Mouse (Mus musculus): ENCODE results near the gene Trim69. TPM values are rescaled to one million over a fixed set of nuclear protein-coding genes. Genes with fewer than 3 reads are reported as not detected.
"Not testable (repeated sequence)": the region's sequence is repeated elsewhere in the genome, so short reads cannot be mapped to it uniquely, and the experiment has no call there.

Trim69 gene
- polyA plus RNA-seq, 1 experiment from 2014 or later, result not detected

DNA sequence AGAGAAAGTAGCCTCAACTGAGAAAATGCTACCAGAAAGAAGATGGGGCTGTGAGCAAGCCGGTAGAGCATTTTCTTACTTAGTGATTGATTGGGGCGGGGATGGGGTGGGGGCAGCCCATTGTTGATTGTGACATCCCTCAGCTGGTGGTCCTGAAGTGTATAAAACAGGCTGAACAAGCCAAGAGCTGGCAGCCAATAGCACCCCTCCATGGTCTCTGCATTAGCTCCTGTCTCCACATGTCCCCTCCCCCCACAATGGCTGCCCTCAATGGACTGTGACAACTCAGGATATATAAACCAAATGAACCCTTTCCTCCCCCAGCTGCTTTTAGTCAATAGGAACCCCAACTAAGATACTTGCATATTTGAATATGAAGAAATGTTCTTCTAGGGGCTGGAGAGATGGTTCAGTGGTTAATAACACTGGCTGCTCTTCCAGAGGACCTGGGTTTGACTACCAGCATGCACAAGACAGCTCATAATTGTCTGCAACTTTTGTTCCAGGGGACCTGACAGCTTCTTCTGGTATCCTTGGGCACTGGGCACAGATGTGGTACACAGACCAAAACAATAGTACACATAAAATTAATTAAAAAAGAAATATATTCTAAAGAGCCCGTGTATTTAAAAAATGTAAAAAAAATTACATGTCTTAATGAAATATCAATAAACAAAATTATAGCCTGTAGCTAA is 50.2 kb downstream of the Trim69 start:
- Histone ChIP-seq H3K36me3 (ENCODE audit: insufficient read depth, low read length) (no peaks in the 10 kb centered on the region), H3K27ac (ENCODE audit: low read length) (no peak overlapping the region), H3K27me3 (replicated peaks; ENCODE audit: insufficient read depth, low read length) (no peaks in the 10 kb centered on the region), H3K4me3 (ENCODE audit: low read depth, low read length) (no peak overlapping the region), H3K9ac (replicated peaks; ENCODE audit: low read depth) (no peak overlapping the region), H3K9me3 (ENCODE audit: low read length) (no peaks in the 10 kb centered on the region), H3K4me2 (replicated peaks; ENCODE audit: low read depth, low read length) (no peak overlapping the region), H3K4me1 (ENCODE audit: insufficient read depth, low read depth, low read length) (no peaks in the 10 kb centered on the region)
- 65% methylated on average over 3 of the region's 3 CpGs for WGBS
- DNase-seq (ENCODE audit: low spot score) (no peak), ATAC-seq (no peak)
- no peak for TF ChIP-seq EP300 (IDR thresholded peaks at IDR 0.05)
- no peak for TF ChIP-seq CTCF (IDR thresholded peaks at IDR 0.05)

DNA sequence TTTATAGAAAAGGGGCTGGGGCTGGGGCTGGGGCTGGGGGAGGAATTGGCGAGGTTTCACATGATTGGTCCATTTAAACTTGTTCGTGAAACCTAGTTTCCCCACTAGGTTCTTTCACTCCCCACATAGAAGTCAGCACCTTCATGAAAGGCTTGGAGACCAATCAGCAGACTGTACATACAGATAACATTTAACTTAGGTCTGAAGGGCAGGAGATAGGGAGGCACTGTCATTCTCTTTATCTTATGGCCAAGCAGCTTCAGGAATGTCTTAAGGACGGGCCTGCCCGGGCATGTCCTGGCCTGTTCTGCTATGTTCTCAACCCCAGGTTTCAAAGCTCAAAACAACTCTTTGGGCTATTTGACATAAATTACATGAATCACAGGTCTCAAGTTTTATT is 56.6 kb downstream of the Trim69 start:
- ATAC-seq; H3K9me3 ChIP-seq (ENCODE audit: low read length); H3K9ac ChIP-seq (replicated peaks; ENCODE audit: low read depth); H3K4me3 ChIP-seq (ENCODE audit: low read depth, low read length); H3K36me3 ChIP-seq (ENCODE audit: insufficient read depth, low read length); H3K4me1 ChIP-seq (ENCODE audit: insufficient read depth, low read depth, low read length); H3K4me2 ChIP-seq (replicated peaks; ENCODE audit: low read depth, low read length); DNase-seq (ENCODE audit: low spot score); H3K27me3 ChIP-seq (replicated peaks; ENCODE audit: insufficient read depth, low read length); H3K27ac ChIP-seq (ENCODE audit: low read length): not testable (repeated sequence)
- WGBS, result 84% methylated on average over 4 of the region's 4 CpGs

DNA sequence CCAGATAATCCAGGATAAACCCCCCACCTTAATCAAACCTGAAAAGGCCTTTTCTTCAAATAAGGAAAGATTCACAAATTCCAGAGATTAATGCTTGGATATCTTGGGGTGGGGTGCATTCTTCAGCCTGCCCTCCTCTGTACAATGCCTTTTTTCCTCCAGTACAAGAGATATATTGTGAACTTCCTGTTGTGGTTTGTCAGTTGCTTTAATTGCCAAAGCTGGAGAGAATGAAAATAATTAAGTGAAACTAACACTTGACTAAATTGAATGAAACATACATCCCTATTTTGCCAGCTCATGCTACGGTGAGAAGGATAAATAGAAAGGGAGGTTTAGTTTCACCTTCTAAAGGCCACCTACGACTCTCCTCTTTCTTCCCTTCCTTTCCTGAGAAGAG is 57.7 kb downstream of the Trim69 start:
- H3K27ac ChIP-seq (ENCODE audit: low read length), result no peak overlapping the region
- WGBS, result 73% methylated on average over 2 of the region's 2 CpGs
- no peaks in the 10 kb centered on the region for H3K4me1 ChIP-seq (ENCODE audit: insufficient read depth, low read depth, low read length)
- TF ChIP-seq CTCF (IDR thresholded peaks at IDR 0.05), result no peak
- TF ChIP-seq EP300 (IDR thresholded peaks at IDR 0.05), result no peak
- H3K36me3 ChIP-seq (ENCODE audit: insufficient read depth, low read length), result no peaks in the 10 kb centered on the region
- H3K4me3 ChIP-seq (ENCODE audit: low read depth, low read length), result no peak overlapping the region
- no peak overlapping the region for H3K9ac ChIP-seq (replicated peaks; ENCODE audit: low read depth)
- no peaks in the 10 kb centered on the region for H3K27me3 ChIP-seq (replicated peaks; ENCODE audit: insufficient read depth, low read length)
- DNase-seq (ENCODE audit: low spot score) (no peak), ATAC-seq (no peak)
- no peaks in the 10 kb centered on the region for H3K9me3 ChIP-seq (ENCODE audit: low read length)
- no peak overlapping the region for H3K4me2 ChIP-seq (replicated peaks; ENCODE audit: low read depth, low read length)

DNA sequence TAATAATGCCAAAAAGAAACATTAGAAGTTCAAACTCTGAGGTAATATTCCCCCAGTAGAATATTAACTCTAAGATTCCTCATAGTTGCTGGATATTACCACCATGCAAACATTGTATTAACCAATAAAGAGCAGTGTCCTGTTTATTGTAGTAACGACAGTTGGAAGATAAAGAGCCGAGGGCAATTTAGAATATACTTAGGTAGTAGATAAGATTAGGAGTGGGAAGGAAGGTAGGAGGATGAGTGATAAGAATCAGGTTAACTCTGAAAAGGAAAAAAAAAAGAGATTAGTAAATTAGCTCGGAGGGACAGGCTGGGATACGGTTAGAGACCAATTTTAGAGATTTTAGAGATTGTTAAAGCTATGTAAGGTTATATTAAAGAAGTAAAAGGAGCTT is 60.9 kb downstream of the Trim69 start:
- no peak overlapping the region for H3K4me3 ChIP-seq (ENCODE audit: low read depth, low read length)
- ATAC-seq (no peak), DNase-seq (ENCODE audit: low spot score) (no peak)
- H3K27me3 ChIP-seq (replicated peaks; ENCODE audit: insufficient read depth, low read length), result no peaks in the 10 kb centered on the region
- no peaks in the 10 kb centered on the region for H3K9me3 ChIP-seq (ENCODE audit: low read length)
- no peak overlapping the region for H3K9ac ChIP-seq (replicated peaks; ENCODE audit: low read depth)
- H3K27ac ChIP-seq (ENCODE audit: low read length), result no peak overlapping the region
- 30% methylated on average over 4 of the region's 4 CpGs for WGBS
- no peak for TF ChIP-seq CTCF (IDR thresholded peaks at IDR 0.05)
- no peaks in the 10 kb centered on the region for H3K36me3 ChIP-seq (ENCODE audit: insufficient read depth, low read length)
- no peak overlapping the region for H3K4me2 ChIP-seq (replicated peaks; ENCODE audit: low read depth, low read length)
- no peaks in the 10 kb centered on the region for H3K4me1 ChIP-seq (ENCODE audit: insufficient read depth, low read depth, low read length)

DNA sequence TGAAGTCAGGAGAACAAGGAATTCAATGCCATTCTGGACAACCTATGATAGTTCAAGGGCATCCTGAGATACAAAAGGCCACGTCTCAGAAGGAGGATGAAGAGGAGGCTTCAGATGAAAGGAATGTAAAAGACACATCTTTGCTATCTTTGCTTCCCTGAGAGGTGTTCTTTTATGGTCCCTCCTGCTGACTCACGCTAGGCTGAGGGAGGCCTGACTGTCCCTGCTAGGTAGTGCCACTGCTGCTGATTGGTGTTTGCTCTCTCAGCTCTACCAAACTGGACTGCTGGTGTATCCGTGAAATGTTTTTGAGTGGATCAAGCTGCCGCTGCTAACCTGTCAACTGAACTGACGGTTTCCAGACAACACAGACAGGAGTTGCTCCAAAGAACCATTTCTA is 61.3 kb downstream of the Trim69 start:
- TF ChIP-seq EP300 (IDR thresholded peaks at IDR 0.05), result no peak
- TF ChIP-seq CTCF (IDR thresholded peaks at IDR 0.05), result no peak
- no peaks in the 10 kb centered on the region for H3K9me3 ChIP-seq (ENCODE audit: low read length)
- H3K27ac ChIP-seq (ENCODE audit: low read length), result no peak overlapping the region
- DNase-seq (ENCODE audit: low spot score), result no peak
- no peak overlapping the region for H3K4me2 ChIP-seq (replicated peaks; ENCODE audit: low read depth, low read length)
- H3K4me1 ChIP-seq (ENCODE audit: insufficient read depth, low read depth, low read length), result no peaks in the 10 kb centered on the region
- no peaks in the 10 kb centered on the region for H3K36me3 ChIP-seq (ENCODE audit: insufficient read depth, low read length)
- H3K27me3 ChIP-seq (replicated peaks; ENCODE audit: insufficient read depth, low read length), result no peaks in the 10 kb centered on the region
- H3K4me3 ChIP-seq (ENCODE audit: low read depth, low read length), result no peak overlapping the region
- no peak for ATAC-seq
- no peak overlapping the region for H3K9ac ChIP-seq (replicated peaks; ENCODE audit: low read depth)
- WGBS, result 22% methylated on average over 5 of the region's 5 CpGs

DNA sequence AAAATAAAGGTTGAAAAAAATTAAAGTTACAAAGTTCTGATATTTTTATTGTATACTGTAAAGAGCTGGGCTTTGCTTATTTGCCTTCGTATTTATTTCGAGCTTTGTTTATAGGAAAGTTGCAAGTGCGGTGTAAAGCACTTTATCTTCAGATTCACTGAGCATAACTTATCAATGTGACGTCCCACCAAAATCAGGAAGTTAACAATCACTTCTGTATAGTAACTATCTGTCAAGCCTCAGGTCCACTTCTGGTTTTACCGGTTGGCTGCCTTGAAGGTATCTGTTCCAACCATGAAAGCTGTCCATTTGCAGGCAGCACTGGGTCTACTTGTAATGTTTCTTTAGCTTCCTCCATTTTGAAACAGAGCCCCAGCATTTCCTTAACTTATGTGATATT is 61.8 kb downstream of the Trim69 start:
- no peaks in the 10 kb centered on the region for H3K27me3 ChIP-seq (replicated peaks; ENCODE audit: insufficient read depth, low read length)
- no peaks in the 10 kb centered on the region for H3K9me3 ChIP-seq (ENCODE audit: low read length)
- no peak overlapping the region for H3K9ac ChIP-seq (replicated peaks; ENCODE audit: low read depth)
- ATAC-seq (no peak), DNase-seq (ENCODE audit: low spot score) (no peak)
- H3K4me2 ChIP-seq (replicated peaks; ENCODE audit: low read depth, low read length), result no peak overlapping the region
- H3K27ac ChIP-seq (ENCODE audit: low read length), result no peak overlapping the region
- no peak for TF ChIP-seq EP300 (IDR thresholded peaks at IDR 0.05)
- TF ChIP-seq CTCF (IDR thresholded peaks at IDR 0.05), result no peak
- no peaks in the 10 kb centered on the region for H3K36me3 ChIP-seq (ENCODE audit: insufficient read depth, low read length)
- no peak overlapping the region for H3K4me3 ChIP-seq (ENCODE audit: low read depth, low read length)
- H3K4me1 ChIP-seq (ENCODE audit: insufficient read depth, low read depth, low read length), result no peaks in the 10 kb centered on the region
- WGBS, result 61% methylated on average over 5 of the region's 5 CpGs

DNA sequence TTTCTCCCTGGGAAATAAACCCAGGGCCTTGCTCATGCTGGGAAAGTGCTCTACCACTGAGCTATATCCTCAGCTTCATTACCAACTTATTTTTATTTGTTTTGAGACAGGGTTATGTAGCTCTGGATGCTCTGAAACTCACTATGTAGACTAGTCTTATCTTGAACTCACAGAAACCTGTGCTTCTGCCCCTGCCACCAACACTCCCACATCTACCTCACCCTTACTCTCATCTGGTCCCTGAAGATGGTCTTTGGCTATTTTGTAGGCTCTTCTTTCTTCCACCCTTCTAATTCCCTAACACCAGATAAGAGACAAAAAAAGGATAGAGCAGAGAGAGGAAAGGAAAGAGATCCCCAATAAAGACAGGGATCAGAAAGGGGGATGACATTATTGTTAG is 63.2 kb downstream of the Trim69 start:
- Histone ChIP-seq H3K27ac (ENCODE audit: low read length) (no peak overlapping the region), H3K4me1 (ENCODE audit: insufficient read depth, low read depth, low read length) (no peaks in the 10 kb centered on the region), H3K4me2 (replicated peaks; ENCODE audit: low read depth, low read length) (no peak overlapping the region), H3K9me3 (ENCODE audit: low read length) (no peaks in the 10 kb centered on the region), H3K9ac (replicated peaks; ENCODE audit: low read depth) (no peak overlapping the region), H3K27me3 (replicated peaks; ENCODE audit: insufficient read depth, low read length) (no peaks in the 10 kb centered on the region), H3K4me3 (ENCODE audit: low read depth, low read length) (no peak overlapping the region), H3K36me3 (ENCODE audit: insufficient read depth, low read length) (no peaks in the 10 kb centered on the region)
- TF ChIP-seq EP300 (IDR thresholded peaks at IDR 0.05) (no peak), CTCF (IDR thresholded peaks at IDR 0.05) (no peak)
- DNase-seq (ENCODE audit: low spot score) (no peak), ATAC-seq (no peak)

Other genes with a start within 250 kb of the Trim69 start
- gene Ctdspl2, start 204.7 kb upstream of the Trim69 start, polyA plus RNA-seq (2015; fragmentation: Nextera tagmentation; extraction: Ambion mirVana), result 23.8 and 26.5 TPM in 2 replicates
- 0.05 and 0.17 TPM in 2 replicates for gene Mageb3, start 204.6 kb upstream of the Trim69 start, polyA plus RNA-seq (2015; fragmentation: Nextera tagmentation; extraction: Ambion mirVana)
- 9.6 and 10.0 TPM in 2 replicates for gene Eif3j1, start 132.2 kb upstream of the Trim69 start, polyA plus RNA-seq (2015; fragmentation: Nextera tagmentation; extraction: Ambion mirVana)
- gene Spg11, start 42.3 kb upstream of the Trim69 start, polyA plus RNA-seq (2015; fragmentation: Nextera tagmentation; extraction: Ambion mirVana), result 4.1 and 4.3 TPM in 2 replicates
- 655 and 745 TPM in 2 replicates for gene B2m, start 13.0 kb upstream of the Trim69 start, polyA plus RNA-seq (2015; fragmentation: Nextera tagmentation; extraction: Ambion mirVana)
- not detected in 2 replicates for gene Patl2, start 25.5 kb downstream of the Trim69 start, polyA plus RNA-seq (2015; fragmentation: Nextera tagmentation; extraction: Ambion mirVana)
- gene Terb2, start 25.6 kb downstream of the Trim69 start, polyA plus RNA-seq (2015; fragmentation: Nextera tagmentation; extraction: Ambion mirVana), result not detected in 2 replicates
- gene Sord, start 74.0 kb downstream of the Trim69 start, polyA plus RNA-seq (2015; fragmentation: Nextera tagmentation; extraction: Ambion mirVana), result 46.2 and 48.6 TPM in 2 replicates
- 0.02 and 0.04 TPM in 2 replicates for gene Duox2, start 137.7 kb downstream of the Trim69 start, polyA plus RNA-seq (2015; fragmentation: Nextera tagmentation; extraction: Ambion mirVana)
- 0.07 TPM in 1 of 2 replicates, not detected in the other for gene Duoxa2, start 138.2 kb downstream of the Trim69 start, polyA plus RNA-seq (2015; fragmentation: Nextera tagmentation; extraction: Ambion mirVana)
- gene Duoxa1, start 153.0 kb downstream of the Trim69 start, polyA plus RNA-seq (2015; fragmentation: Nextera tagmentation; extraction: Ambion mirVana), result 0.21 TPM in 1 of 2 replicates, not detected in the other
- 0.06 and 0.15 TPM in 2 replicates for gene Duox1, start 155.0 kb downstream of the Trim69 start, polyA plus RNA-seq (2015; fragmentation: Nextera tagmentation; extraction: Ambion mirVana)
- 1.8 and 2.5 TPM in 2 replicates for gene Shf, start 208.5 kb downstream of the Trim69 start, polyA plus RNA-seq (2015; fragmentation: Nextera tagmentation; extraction: Ambion mirVana)